Mouse (Mus musculus): Measurements from ENCODE around the gene 4933405L10Rik. TPM values are rescaled to one million over a fixed set of nuclear protein-coding genes. Genes with fewer than 3 reads are reported as not detected.
A peak's percentile ranks its signal among the peaks of the same experiment; 100 is the strongest.

Gene 4933405L10Rik
- polyA plus RNA-seq, 1 experiment from 2014 or later, result 0.14 TPM

DNA sequence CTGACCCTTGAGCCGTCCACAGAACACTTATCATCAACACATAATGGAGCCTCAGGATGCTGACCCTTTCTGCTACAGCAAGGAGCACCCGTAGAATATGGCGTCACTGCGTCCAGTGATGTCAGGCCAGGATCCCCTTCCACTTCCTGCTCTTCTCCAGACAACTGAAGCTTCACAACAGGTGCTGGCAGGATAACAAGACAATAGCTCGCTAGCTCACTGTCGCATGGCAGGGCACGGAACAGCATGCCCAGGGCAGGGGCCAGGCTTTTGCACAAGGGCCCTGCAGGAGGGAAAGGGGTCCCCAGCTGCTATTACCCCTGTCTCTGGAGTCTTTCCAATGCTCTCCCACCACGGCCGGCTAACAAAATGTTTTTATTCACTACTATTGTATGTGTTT, 15.4 kb downstream of the 4933405L10Rik start:
- WGBS, result 88% methylated on average over 9 of the region's 9 CpGs
- Histone ChIP-seq H3K36me3 (peaks cover 29% of the 10 kb centered on the region), H3K4me3 (no peak overlapping the region), H3K9me3 (no peaks in the 10 kb centered on the region), H3K4me2 (replicated peaks) (no peak overlapping the region), H3K27me3 (no peaks in the 10 kb centered on the region), H3K27ac (no peak overlapping the region), H3K4me1 (no peaks in the 10 kb centered on the region), H3K9ac (no peak overlapping the region)
- ATAC-seq (ENCODE audit: insufficient number of reproducible peaks, insufficient read depth, low FRiP score, low TSS enrichment), result no peak

DNA sequence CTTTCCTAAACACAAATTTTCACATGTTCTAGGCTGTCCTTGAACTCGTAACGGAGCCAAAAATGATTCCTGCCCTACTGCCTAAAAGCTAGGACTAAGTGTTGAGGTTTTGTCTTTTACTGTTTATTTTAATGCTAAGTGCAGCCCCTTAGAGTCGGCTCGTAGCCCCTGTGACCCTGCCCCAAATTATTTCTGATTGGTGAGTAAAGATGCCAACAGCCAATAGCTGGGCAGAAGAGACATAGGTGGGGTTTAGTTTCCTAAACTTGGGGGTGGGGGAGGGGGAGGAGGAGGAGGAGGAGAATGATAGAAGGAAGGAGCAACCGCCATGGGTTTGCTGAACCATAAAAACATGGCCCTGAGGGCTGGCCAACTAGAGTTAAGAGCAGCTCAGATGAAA, 18.3 kb downstream of the 4933405L10Rik start:
- H3K9me3 ChIP-seq, result no peaks in the 10 kb centered on the region
- no peak overlapping the region for H3K27ac ChIP-seq
- H3K36me3 ChIP-seq, result peaks cover 32% of the 10 kb centered on the region
- H3K4me2 ChIP-seq (replicated peaks), result no peak overlapping the region
- H3K4me1 ChIP-seq, result no peaks in the 10 kb centered on the region
- WGBS, result 74% methylated on average over 5 of the region's 5 CpGs
- no peak overlapping the region for H3K4me3 ChIP-seq
- H3K27me3 ChIP-seq, result no peaks in the 10 kb centered on the region
- no peak for ATAC-seq (ENCODE audit: insufficient number of reproducible peaks, insufficient read depth, low FRiP score, low TSS enrichment)
- no peak overlapping the region for H3K9ac ChIP-seq

DNA sequence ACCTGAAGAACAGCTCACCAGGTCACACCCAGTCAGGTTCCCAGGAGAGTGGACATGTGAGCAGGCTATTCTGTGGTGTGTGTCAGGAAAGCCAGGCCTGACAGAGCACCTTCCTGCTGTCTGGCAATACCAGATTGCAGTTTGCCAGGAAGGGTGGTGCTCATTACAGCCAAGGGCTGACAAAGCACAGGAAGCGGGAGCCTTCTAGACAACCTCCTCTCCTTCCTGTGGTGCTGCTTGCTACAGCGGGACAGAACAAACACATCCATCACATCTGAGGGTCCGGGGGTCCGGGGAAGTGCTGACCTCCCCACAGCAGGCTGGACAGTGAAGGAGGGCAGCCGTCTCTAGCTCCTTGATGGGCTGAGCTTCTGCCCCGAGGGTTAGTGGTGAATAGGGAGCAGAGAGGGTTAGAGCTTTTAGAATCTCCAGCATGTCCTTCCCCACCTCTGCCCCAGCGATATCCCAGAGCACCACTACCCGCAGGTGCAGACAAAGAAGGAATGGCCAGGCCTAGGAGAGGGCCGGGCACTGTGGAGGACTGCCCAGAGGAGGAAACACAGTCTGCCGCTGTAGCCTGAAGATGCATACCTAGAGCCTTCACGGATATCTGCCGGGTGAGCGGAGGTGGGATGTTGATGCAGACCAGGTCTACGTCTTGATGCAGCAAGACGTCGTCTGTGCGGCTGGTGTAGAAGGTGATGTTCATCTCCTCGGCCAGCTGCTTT, 20.1 kb downstream of the 4933405L10Rik start:
- Histone ChIP-seq H3K4me1 (no peaks in the 10 kb centered on the region), H3K36me3 (peaks cover 36% of the 10 kb centered on the region), H3K4me2 (replicated peaks) (no peak overlapping the region), H3K9me3 (no peaks in the 10 kb centered on the region), H3K9ac (no peak overlapping the region), H3K27ac (no peak overlapping the region), H3K27me3 (no peaks in the 10 kb centered on the region), H3K4me3 (no peak overlapping the region)
- WGBS, result 85% methylated on average over 18 of the region's 18 CpGs
- no peak for ATAC-seq (ENCODE audit: insufficient number of reproducible peaks, insufficient read depth, low FRiP score, low TSS enrichment)

DNA sequence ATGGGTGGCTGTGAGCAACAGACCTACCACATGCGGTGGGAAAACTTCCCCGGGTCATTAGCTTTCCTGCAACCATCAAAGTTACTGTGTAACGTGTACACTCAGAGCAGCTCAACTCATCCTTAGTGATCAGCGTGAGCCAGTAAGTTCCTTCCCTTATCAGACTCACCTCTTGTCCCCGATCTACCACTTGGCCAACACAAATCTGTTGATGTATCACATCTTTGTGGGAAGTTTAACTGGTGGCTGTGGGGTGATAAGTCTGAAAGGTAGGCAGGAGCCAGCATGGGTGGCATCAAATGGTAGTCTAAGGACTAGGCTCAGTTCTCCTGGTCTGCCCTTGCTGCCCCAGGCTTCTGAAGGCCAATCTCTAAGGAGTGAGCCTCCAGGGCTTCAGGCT, 24.7 kb downstream of the 4933405L10Rik start:
- Histone ChIP-seq H3K9me3 (no peaks in the 10 kb centered on the region), H3K4me1 (no peaks in the 10 kb centered on the region), H3K27ac (no peak overlapping the region), H3K27me3 (no peaks in the 10 kb centered on the region), H3K36me3 (peaks cover 14% of the 10 kb centered on the region), H3K4me2 (replicated peaks) (no peak overlapping the region), H3K4me3 (no peak overlapping the region), H3K9ac (no peak overlapping the region)
- ATAC-seq (ENCODE audit: insufficient number of reproducible peaks, insufficient read depth, low FRiP score, low TSS enrichment), result no peak
- 91% methylated on average over 5 of the region's 5 CpGs for WGBS

DNA sequence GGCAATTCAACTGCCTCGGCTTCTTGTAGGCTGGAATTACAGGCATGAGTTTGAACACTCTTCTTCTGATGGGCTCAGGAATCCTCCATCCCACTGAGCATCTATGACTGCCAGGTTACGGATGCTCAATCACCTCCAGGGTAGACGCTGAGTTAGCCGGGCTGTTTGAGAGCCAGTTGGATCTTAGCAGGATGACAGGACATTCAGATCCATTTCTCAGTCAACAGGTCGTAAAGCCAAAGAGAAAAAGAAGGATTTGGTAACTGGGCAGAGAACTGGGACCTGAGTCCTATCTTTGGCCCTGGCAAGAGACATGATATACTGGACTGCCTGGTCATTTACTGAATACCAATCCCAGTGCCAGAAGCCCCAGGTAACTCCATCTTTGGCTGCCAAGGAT, 31.8 kb downstream of the 4933405L10Rik start:
- Histone ChIP-seq H3K4me3 (no peak overlapping the region), H3K27me3 (no peaks in the 10 kb centered on the region), H3K9ac (no peak overlapping the region), H3K36me3 (0 out of 2 replicates have a peak, but pooled peaks cover 5% of the 10 kb centered on the region), H3K27ac (no peak overlapping the region), H3K4me1 (no peaks in the 10 kb centered on the region), H3K9me3 (no peaks in the 10 kb centered on the region), H3K4me2 (replicated peaks) (no peak overlapping the region)
- ATAC-seq (ENCODE audit: insufficient number of reproducible peaks, insufficient read depth, low FRiP score, low TSS enrichment), result no peak
- whole genome bisulfite sequencing, result 90% methylated on average over 5 of the region's 5 CpGs

DNA sequence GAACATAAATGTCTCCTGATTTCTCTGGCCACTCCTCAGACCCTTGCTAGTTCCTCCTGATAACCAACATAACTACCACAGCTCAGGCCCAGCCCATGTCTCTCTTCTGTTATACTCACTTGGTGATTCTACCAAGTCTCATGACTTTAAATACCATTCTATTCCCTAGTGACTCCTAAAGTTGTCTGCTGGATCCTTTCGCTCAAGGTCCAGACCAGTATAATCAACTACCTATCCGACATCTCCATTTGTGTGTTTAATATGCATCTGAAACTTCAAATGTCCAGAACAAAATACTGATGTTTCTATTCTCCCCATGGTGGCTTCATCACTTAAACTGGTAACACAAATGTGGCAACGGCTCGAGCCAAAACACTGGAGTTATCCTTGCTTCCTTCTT, 35.8 kb downstream of the 4933405L10Rik start:
- Histone ChIP-seq H3K36me3 (0 out of 2 replicates have a peak, but pooled peaks cover 2% of the 10 kb centered on the region), H3K27ac (no peak overlapping the region), H3K4me1 (peaks cover 8% of the 10 kb centered on the region; the same call in 1 of the 2 replicates), H3K4me3 (no peak overlapping the region), H3K9ac (no peak overlapping the region), H3K27me3 (no peaks in the 10 kb centered on the region), H3K4me2 (replicated peaks) (no peak overlapping the region), H3K9me3 (no peaks in the 10 kb centered on the region)
- WGBS, result 88% methylated on average over 4 of the region's 4 CpGs
- ATAC-seq (ENCODE audit: insufficient number of reproducible peaks, insufficient read depth, low FRiP score, low TSS enrichment), result no peak

DNA sequence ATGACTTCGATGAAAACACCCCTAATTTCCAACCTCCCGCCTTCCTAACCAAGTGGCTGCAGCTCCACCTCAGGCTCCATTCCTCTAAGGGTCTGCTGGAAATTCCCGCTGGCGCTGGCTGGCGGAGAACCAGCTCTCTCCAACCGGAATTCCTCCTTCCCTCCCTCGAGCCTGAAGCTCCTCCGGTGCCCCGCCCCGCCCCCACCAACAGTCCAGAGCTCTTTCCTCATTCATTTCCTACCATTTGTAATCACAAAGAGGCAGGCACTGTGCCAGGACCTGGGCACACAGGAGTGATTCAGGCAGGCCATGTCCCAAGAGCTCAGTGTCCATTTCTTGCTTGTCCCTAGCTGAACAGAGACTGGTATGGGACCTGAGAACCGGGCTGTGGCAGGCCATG, 43.2 kb downstream of the 4933405L10Rik start:
- Histone ChIP-seq H3K27ac (peak overlapping the region; percentile 36; the same call in 1 of the 2 replicates), H3K27me3 (no peaks in the 10 kb centered on the region), H3K4me2 (replicated peaks) (no peak overlapping the region; the same call in 1 of the 2 replicates), H3K9ac (no peak overlapping the region), H3K4me1 (peaks cover 16% of the 10 kb centered on the region), H3K36me3 (0 out of 2 replicates have a peak, but pooled peaks cover 2% of the 10 kb centered on the region), H3K9me3 (no peaks in the 10 kb centered on the region), H3K4me3 (no peak overlapping the region)
- whole genome bisulfite sequencing, result 9% methylated on average over 11 of the region's 11 CpGs
- ATAC-seq (ENCODE audit: insufficient number of reproducible peaks, insufficient read depth, low FRiP score, low TSS enrichment), result no peak

DNA sequence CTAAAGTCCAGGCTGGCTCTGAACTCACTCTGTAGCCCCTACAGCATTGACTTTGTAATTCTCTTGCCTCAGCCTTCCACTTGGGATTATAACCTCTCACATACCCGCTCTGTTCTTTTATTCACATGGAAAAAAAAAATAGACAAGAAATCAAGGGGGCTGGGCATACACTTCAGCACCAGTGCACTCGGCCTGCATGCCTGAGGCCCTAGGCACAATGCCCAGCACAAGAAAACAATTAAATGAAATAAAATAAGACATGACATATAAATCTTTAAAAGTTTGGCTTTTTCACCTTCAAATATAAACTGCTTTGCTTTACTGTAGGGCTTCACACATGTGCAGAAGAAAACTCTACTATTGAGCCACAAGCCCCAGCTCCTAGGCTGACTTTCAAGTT, 46.5 kb downstream of the 4933405L10Rik start:
- no peak overlapping the region for H3K4me2 ChIP-seq (replicated peaks)
- 64% methylated on average over 2 of the region's 2 CpGs for WGBS
- H3K4me1 ChIP-seq, result peaks cover 19% of the 10 kb centered on the region
- no peak overlapping the region for H3K4me3 ChIP-seq
- H3K36me3 ChIP-seq, result no peaks in the 10 kb centered on the region
- no peaks in the 10 kb centered on the region for H3K27me3 ChIP-seq
- no peak overlapping the region for H3K27ac ChIP-seq
- ATAC-seq (ENCODE audit: insufficient number of reproducible peaks, insufficient read depth, low FRiP score, low TSS enrichment), result no peak
- H3K9ac ChIP-seq, result no peak overlapping the region
- H3K9me3 ChIP-seq, result no peaks in the 10 kb centered on the region

DNA sequence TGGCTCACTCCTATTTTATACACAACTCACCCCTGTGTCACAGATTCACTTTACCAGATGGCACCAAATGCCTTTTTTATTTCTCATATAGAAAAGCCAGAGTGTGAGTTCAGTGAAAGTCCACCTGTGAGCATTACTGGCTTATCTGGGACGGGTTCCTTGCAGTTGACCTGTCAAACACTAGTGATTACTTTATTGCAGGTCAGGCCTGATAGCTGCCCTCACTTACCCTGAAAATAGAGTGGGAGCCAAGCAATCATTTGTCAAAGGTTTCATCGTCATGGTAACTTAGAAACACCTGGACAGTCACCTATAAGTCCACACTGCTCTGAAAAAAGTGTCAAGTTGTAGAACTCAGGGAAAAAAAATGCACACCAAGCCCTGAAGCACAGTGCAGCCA, 47.2 kb downstream of the 4933405L10Rik start:
- Histone ChIP-seq H3K4me2 (replicated peaks) (no peak overlapping the region), H3K36me3 (no peaks in the 10 kb centered on the region), H3K27me3 (no peaks in the 10 kb centered on the region), H3K27ac (no peak overlapping the region), H3K4me3 (no peak overlapping the region), H3K4me1 (peaks cover 19% of the 10 kb centered on the region), H3K9ac (no peak overlapping the region), H3K9me3 (no peaks in the 10 kb centered on the region)
- ATAC-seq (ENCODE audit: insufficient number of reproducible peaks, insufficient read depth, low FRiP score, low TSS enrichment), result no peak
- 83% methylated on average over 2 of the region's 2 CpGs for WGBS

DNA sequence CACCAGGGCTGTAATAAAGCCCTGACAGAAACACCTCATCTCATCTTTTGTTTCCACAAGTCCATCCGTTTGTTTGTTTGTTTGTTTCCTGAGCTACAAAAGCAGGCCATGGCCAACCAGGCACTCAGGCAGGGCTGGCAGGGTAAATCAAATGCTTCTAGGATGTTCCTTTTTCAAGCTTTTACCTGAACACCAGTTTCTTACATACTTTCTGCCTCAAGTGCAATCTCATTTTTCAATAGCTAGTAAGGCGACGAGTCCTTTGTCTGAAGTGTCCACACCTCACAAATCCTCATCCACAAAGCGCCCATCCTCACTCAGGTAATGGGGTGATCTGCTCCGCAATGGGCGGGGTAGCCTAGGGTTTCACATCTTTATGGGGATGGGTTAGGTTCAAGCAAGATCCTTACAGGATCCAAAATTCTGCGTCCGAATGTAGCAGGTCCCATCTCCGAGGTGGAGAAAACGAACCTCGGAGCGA, 50.4 kb downstream of the 4933405L10Rik start:
- Histone ChIP-seq H3K4me1 (peaks cover 8% of the 10 kb centered on the region; the same call in 1 of the 2 replicates), H3K9me3 (no peaks in the 10 kb centered on the region), H3K4me3 (peak overlapping the region; percentile 97), H3K36me3 (no peaks in the 10 kb centered on the region), H3K4me2 (replicated peaks) (peak overlapping the region; percentile 69), H3K9ac (peak overlapping the region; percentile 84), H3K27me3 (no peaks in the 10 kb centered on the region), H3K27ac (peak overlapping the region; percentile 85; the same call in 1 of the 2 replicates)
- no peak for ATAC-seq (ENCODE audit: insufficient number of reproducible peaks, insufficient read depth, low FRiP score, low TSS enrichment)
- WGBS, result 1% methylated on average over 12 of the region's 12 CpGs

DNA sequence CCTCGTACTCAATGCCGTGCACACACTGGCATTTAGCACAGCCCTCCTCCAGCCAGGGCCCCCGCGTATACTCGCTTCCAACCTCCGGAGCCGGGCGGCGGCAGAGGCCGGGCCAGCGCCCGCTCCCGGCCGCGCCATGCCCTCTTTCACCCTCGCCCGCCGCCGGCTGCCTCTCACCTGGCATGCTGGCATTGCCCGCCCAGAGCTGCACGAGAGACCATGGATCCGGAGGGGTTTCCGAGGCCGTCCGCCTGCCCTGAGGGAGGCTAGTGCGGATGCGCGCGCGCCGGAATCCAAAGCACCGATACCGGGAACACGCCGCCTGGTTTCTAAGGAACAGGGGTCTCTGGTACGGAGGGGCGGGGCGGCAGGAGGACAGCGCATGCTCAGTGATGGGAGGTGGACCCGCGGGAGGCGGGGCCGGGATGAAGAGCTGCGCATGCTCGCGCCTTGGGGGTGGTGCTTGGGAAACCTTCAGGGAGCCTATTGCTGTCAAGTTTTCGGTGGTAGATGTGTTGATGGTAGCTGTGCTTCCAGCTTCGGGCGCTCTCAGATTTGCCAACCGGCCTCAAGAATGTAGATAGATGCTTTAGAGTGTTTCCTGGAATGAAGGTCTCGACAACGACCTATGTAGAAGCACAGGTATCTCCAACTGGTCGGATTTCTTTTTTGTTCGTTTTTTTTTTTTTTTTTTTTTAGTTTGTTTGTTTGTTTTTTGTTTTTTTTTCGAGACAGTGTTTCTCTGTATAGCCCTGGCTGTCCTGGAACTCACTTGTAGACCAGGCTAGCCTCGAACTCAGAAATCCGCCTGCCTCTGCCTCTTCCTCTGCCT, 51.0 kb downstream of the 4933405L10Rik start, which contains the start of gene Gfod2:
Gfod2 (minus strand) TSS at position 388 of the 832 bp plus-strand sequence.
- no peaks in the 10 kb centered on the region for H3K27me3 ChIP-seq
- H3K36me3 ChIP-seq, result no peaks in the 10 kb centered on the region
- peak within 1 kb of the TSS; percentile 97 for H3K4me3 ChIP-seq
- H3K4me1 ChIP-seq, result peaks cover 8% of the 10 kb centered on the region; the same call in 1 of the 2 replicates
- peak; percentile 95 for ATAC-seq (ENCODE audit: insufficient number of reproducible peaks, insufficient read depth, low FRiP score, low TSS enrichment)
- H3K9me3 ChIP-seq, result no peaks in the 10 kb centered on the region
- WGBS, result 4% methylated on average over 57 of the region's 57 CpGs
- H3K9ac ChIP-seq, result peak within 1 kb of the TSS; percentile 84
- peak within 1 kb of the TSS; percentile 69 for H3K4me2 ChIP-seq (replicated peaks)
- peak within 1 kb of the TSS; percentile 85 for H3K27ac ChIP-seq
